In the genomic region with DNA sequence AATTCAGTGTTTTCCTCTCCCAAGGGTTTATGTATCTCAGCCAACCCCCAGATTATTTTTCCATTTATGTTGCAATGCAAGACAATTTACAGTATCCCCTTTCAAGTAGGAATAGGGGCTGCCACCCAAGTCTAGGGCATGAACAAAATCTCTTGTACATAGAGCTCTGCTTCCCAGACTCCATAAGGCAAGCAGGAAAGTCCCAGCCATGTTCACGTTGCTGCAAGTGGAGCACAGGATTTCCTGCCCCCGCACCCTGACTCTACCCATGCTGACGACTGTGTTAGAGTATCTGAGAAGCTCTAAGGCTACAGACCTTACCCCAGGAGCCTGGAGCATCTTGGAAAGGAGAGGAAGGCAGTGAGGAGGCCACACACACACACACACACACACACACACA, we compare ENCODE assay signal across 9 mouse cellular contexts. TPM values are rescaled to one million over a fixed set of nuclear protein-coding genes. Genes with fewer than 3 reads are reported as not detected.
DNase-seq lines count a peak whose midpoint lies in the region; ATAC-seq lines count a peak whose summit lies in the region.
"Had no signal": no experiment of that assay in that cellular context is flagged by ENCODE, and none has a peak within 500 bp of the region (broad histone marks: within the 10 kb centered on the region; RNA-seq: fewer than 3 reads in every experiment).

No protein-coding gene starts in this region.

- H3K9ac ChIP-seq in hindbrain, embryonic 13.5 days = no peak overlapping the region
- no peak overlapping the region; the same call in 1 of the 2 replicates for H3K9ac ChIP-seq in heart, embryonic 14.5 days (ENCODE audit: low read length)
- no peak overlapping the region for H3K9ac ChIP-seq in midbrain, embryonic 12.5 days (replicated peaks)

- WGBS in hindbrain, embryonic 10.5 days = 55% methylated on average over 3 of the region's 3 CpGs
- WGBS in hindbrain, embryonic 13.5 days = 54% methylated on average over 3 of the region's 3 CpGs
- WGBS in heart, embryonic 14.5 days = 16% methylated on average over 3 of the region's 3 CpGs
- 52% methylated on average over 3 of the region's 3 CpGs for WGBS in midbrain, embryonic 12.5 days

- H3K36me3 ChIP-seq in hindbrain, embryonic 10.5 days = no peaks in the 10 kb centered on the region
- no peaks in the 10 kb centered on the region for H3K36me3 ChIP-seq in hindbrain, embryonic 13.5 days
- H3K36me3 ChIP-seq in heart, embryonic 14.5 days (ENCODE audit: control insufficient read depth, insufficient read depth, low read length) = no peaks in the 10 kb centered on the region
- H3K36me3 ChIP-seq in midbrain, embryonic 12.5 days = no peaks in the 10 kb centered on the region

- peak overlapping the region; percentile 25; the same call in 1 of the 2 replicates for H3K27ac ChIP-seq in hindbrain, embryonic 10.5 days
- no peak overlapping the region; the same call in 1 of the 2 replicates for H3K27ac ChIP-seq in hindbrain, embryonic 13.5 days
- H3K27ac ChIP-seq in heart, embryonic 14.5 days (replicated peaks in 1 of 2; ENCODE audit: control insufficient read depth in 1 of 2, insufficient read depth in 1 of 2, low read depth in 2 of 2, low read length in 2 of 2) = peak overlapping the region; percentile 82 to 89
- H3K27ac ChIP-seq in midbrain, embryonic 12.5 days (replicated peaks) = 0 out of 2 replicates have a peak overlapping the region, but pooled peaks have one; percentile 58

- H3K4me2 ChIP-seq in hindbrain, embryonic 13.5 days = no peak overlapping the region
- H3K4me2 ChIP-seq in heart, embryonic 14.5 days (ENCODE audit: low read length) = no peak overlapping the region; the same call in 1 of the 2 replicates
- H3K4me2 ChIP-seq in midbrain, embryonic 12.5 days (replicated peaks) = no peak overlapping the region

- no peaks in the 10 kb centered on the region for H3K9me3 ChIP-seq in hindbrain, embryonic 10.5 days
- H3K9me3 ChIP-seq in hindbrain, embryonic 13.5 days = no peaks in the 10 kb centered on the region
- no peaks in the 10 kb centered on the region for H3K9me3 ChIP-seq in heart, embryonic 14.5 days (ENCODE audit: control insufficient read depth, low read length)
- no peaks in the 10 kb centered on the region for H3K9me3 ChIP-seq in midbrain, embryonic 12.5 days
- H3K9me3 ChIP-seq: megakaryocyte, embryonic 14.5 days had no signal

- H3K27me3 ChIP-seq in hindbrain, embryonic 10.5 days (ENCODE audit: insufficient read depth, poor library complexity, severe bottlenecking) = no peaks in the 10 kb centered on the region
- H3K27me3 ChIP-seq in hindbrain, embryonic 13.5 days = no peaks in the 10 kb centered on the region
- H3K27me3 ChIP-seq in heart, embryonic 14.5 days (ENCODE audit: control insufficient read depth, insufficient read depth, low read length) = no peaks in the 10 kb centered on the region
- H3K27me3 ChIP-seq in midbrain, embryonic 12.5 days = no peaks in the 10 kb centered on the region
- H3K27me3 ChIP-seq: megakaryocyte, embryonic 14.5 days had no signal

- H3K4me3 ChIP-seq in hindbrain, embryonic 10.5 days = no peak overlapping the region
- no peak overlapping the region for H3K4me3 ChIP-seq in hindbrain, embryonic 13.5 days
- H3K4me3 ChIP-seq in heart, embryonic 14.5 days (ENCODE audit: control insufficient read depth in 1 of 2, insufficient read depth in 1 of 2, low read depth in 1 of 2, low read length in 2 of 2) = no peak overlapping the region
- H3K4me3 ChIP-seq in midbrain, embryonic 12.5 days = no peak overlapping the region
- H3K4me3 ChIP-seq: megakaryocyte, embryonic 14.5 days had no signal

- DNase-seq in hindbrain, embryonic 10.5 days (ENCODE audit: low spot score) = no peak
- no peak for DNase-seq in adrenal gland, postnatal 10 days
- DNase-seq in cerebellum, adult 9-11 months = no peak
- no peak for DNase-seq in left cerebral cortex, postnatal 14 days (ENCODE audit: low spot score in 2 of 2)

- ATAC-seq in hindbrain, embryonic 13.5 days (ENCODE audit: low FRiP score) = no peak
- peak; percentile 24 for ATAC-seq in activated CD4-positive, CD25-positive, alpha-beta regulatory T cell, adult 4 months
- peak; percentile 36; the same call in 1 of the 2 replicates for ATAC-seq in heart, embryonic 14.5 days (ENCODE audit: insufficient number of reproducible peaks, insufficient read depth, low FRiP score, low read depth)
- ATAC-seq in midbrain, embryonic 12.5 days (ENCODE audit: low FRiP score, low read depth) = 0 out of 2 replicates have a peak, but pooled peaks have one; percentile 24

- H3K4me1 ChIP-seq in hindbrain, embryonic 10.5 days (replicated peaks) = peaks cover 14% of the 10 kb centered on the region
- H3K4me1 ChIP-seq in hindbrain, embryonic 13.5 days (replicated peaks) = peaks cover 8% of the 10 kb centered on the region
- H3K4me1 ChIP-seq in heart, embryonic 14.5 days (ENCODE audit: control insufficient read depth in 2 of 2, insufficient read depth in 2 of 2, low read length in 2 of 2) = peaks cover 36 to 41% of the 10 kb centered on the region in 2 experiments
- peaks cover 11% of the 10 kb centered on the region for H3K4me1 ChIP-seq in midbrain, embryonic 12.5 days

- intact Hi-C loops in left cerebral cortex, postnatal 14 days (cut with DNase I) = no loop called here

RNA-seq across cellular contexts. Expression of a gene that starts 11.7 kb away (rescaled TPM):
- polyA plus RNA-seq in hindbrain, embryonic 10.5 days (2016; fragmentation: Nextera tagmentation; extraction: Ambion mirVana) = 1.5 and 1.8 TPM in 2 replicates
- 2.1 and 2.8 TPM in 2 replicates for polyA plus RNA-seq in hindbrain, embryonic 13.5 days (2015; fragmentation: Nextera tagmentation; extraction: Ambion mirVana)
- 100 to 1,000 TPM; 269 to 282 TPM for polyA plus RNA-seq in activated CD4-positive, CD25-positive, alpha-beta regulatory T cell, adult 4 months (2017; shearing (Covaris generic))
- polyA plus RNA-seq in heart, embryonic 14.5 days (2014; fragmentation: Nextera tagmentation; extraction: Ambion mirVana) = 1.5 and 1.9 TPM in 2 replicates
- polyA plus RNA-seq in midbrain, embryonic 12.5 days (2016; fragmentation: Nextera tagmentation; extraction: Ambion mirVana) = 2.1 and 2.2 TPM in 2 replicates
- 1 to 10 TPM; 9.1 to 9.3 TPM for total RNA-seq in adrenal gland, postnatal 10 days (2021)
- 1 to 10 TPM; 1.6 to 3.1 TPM for total RNA-seq in left cerebral cortex, postnatal 14 days (2021)

RNA-seq across cellular contexts. Expression of a gene that starts 17.7 kb away (rescaled TPM):
- polyA plus RNA-seq in hindbrain, embryonic 10.5 days (2016; fragmentation: Nextera tagmentation; extraction: Ambion mirVana) = 0.37 and 0.46 TPM in 2 replicates
- 0.18 and 0.73 TPM in 2 replicates for polyA plus RNA-seq in hindbrain, embryonic 13.5 days (2015; fragmentation: Nextera tagmentation; extraction: Ambion mirVana)
- 10 to 100 TPM; 17.1 to 18.9 TPM for polyA plus RNA-seq in activated CD4-positive, CD25-positive, alpha-beta regulatory T cell, adult 4 months (2017; shearing (Covaris generic))
- polyA plus RNA-seq in heart, embryonic 14.5 days (2014; fragmentation: Nextera tagmentation; extraction: Ambion mirVana) = 2.9 and 3.1 TPM in 2 replicates
- 0.27 and 0.56 TPM in 2 replicates for polyA plus RNA-seq in midbrain, embryonic 12.5 days (2016; fragmentation: Nextera tagmentation; extraction: Ambion mirVana)
- 1 to 10 TPM; 2.1 to 3.2 TPM for total RNA-seq in adrenal gland, postnatal 10 days (2021)
- 1 to 10 TPM; 1.6 to 3.0 TPM for total RNA-seq in left cerebral cortex, postnatal 14 days (2021)

RNA-seq across cellular contexts. Expression of a gene that starts 21.9 kb away (rescaled TPM):
- polyA plus RNA-seq in hindbrain, embryonic 10.5 days (2016; fragmentation: Nextera tagmentation; extraction: Ambion mirVana) = 13.8 and 17.7 TPM in 2 replicates
- polyA plus RNA-seq in hindbrain, embryonic 13.5 days (2015; fragmentation: Nextera tagmentation; extraction: Ambion mirVana) = 12.9 and 13.5 TPM in 2 replicates
- 10 to 100 TPM in 1 of 2 experiments, 1 to 10 TPM in 1; 9.8 to 16.4 TPM for polyA plus RNA-seq in activated CD4-positive, CD25-positive, alpha-beta regulatory T cell, adult 4 months (2017; shearing (Covaris generic))
- 12.9 and 13.4 TPM in 2 replicates for polyA plus RNA-seq in heart, embryonic 14.5 days (2014; fragmentation: Nextera tagmentation; extraction: Ambion mirVana)
- polyA plus RNA-seq in midbrain, embryonic 12.5 days (2016; fragmentation: Nextera tagmentation; extraction: Ambion mirVana) = 15.1 and 16.6 TPM in 2 replicates
- 1 to 10 TPM; 3.4 to 4.8 TPM for total RNA-seq in adrenal gland, postnatal 10 days (2021)
- 1 to 10 TPM; 3.4 to 3.7 TPM for total RNA-seq in left cerebral cortex, postnatal 14 days (2021)

RNA-seq across cellular contexts. Expression of a gene that starts 36.9 kb away (rescaled TPM):
- 3.7 and 4.9 TPM in 2 replicates for polyA plus RNA-seq in hindbrain, embryonic 10.5 days (2016; fragmentation: Nextera tagmentation; extraction: Ambion mirVana)
- polyA plus RNA-seq in hindbrain, embryonic 13.5 days (2015; fragmentation: Nextera tagmentation; extraction: Ambion mirVana) = 0.62 and 0.82 TPM in 2 replicates
- 1 to 10 TPM; 3.5 to 5.9 TPM for polyA plus RNA-seq in activated CD4-positive, CD25-positive, alpha-beta regulatory T cell, adult 4 months (2017; shearing (Covaris generic))
- polyA plus RNA-seq in heart, embryonic 14.5 days (2014; fragmentation: Nextera tagmentation; extraction: Ambion mirVana) = 6.1 and 7.2 TPM in 2 replicates
- polyA plus RNA-seq in midbrain, embryonic 12.5 days (2016; fragmentation: Nextera tagmentation; extraction: Ambion mirVana) = 1.3 and 2.2 TPM in 2 replicates
- total RNA-seq in adrenal gland, postnatal 10 days (2021) = 1 to 10 TPM; 3.2 to 5.1 TPM
- 1 to 10 TPM; 2.4 TPM for total RNA-seq in left cerebral cortex, postnatal 14 days (2021)

RNA-seq across cellular contexts. Expression of a gene that starts 59.7 kb away (rescaled TPM):
- 7.0 and 9.3 TPM in 2 replicates for polyA plus RNA-seq in hindbrain, embryonic 10.5 days (2016; fragmentation: Nextera tagmentation; extraction: Ambion mirVana)
- polyA plus RNA-seq in hindbrain, embryonic 13.5 days (2015; fragmentation: Nextera tagmentation; extraction: Ambion mirVana) = 7.1 and 7.4 TPM in 2 replicates
- polyA plus RNA-seq in activated CD4-positive, CD25-positive, alpha-beta regulatory T cell, adult 4 months (2017; shearing (Covaris generic)) = 1 to 10 TPM; 6.8 to 7.1 TPM
- 6.3 and 6.4 TPM in 2 replicates for polyA plus RNA-seq in heart, embryonic 14.5 days (2014; fragmentation: Nextera tagmentation; extraction: Ambion mirVana)
- 8.3 and 8.8 TPM in 2 replicates for polyA plus RNA-seq in midbrain, embryonic 12.5 days (2016; fragmentation: Nextera tagmentation; extraction: Ambion mirVana)
- total RNA-seq in adrenal gland, postnatal 10 days (2021) = 10 to 100 TPM; 14.8 to 16.6 TPM
- total RNA-seq in left cerebral cortex, postnatal 14 days (2021) = 10 to 100 TPM; 19.5 to 22.3 TPM

Comparison
In these comparisons a context has a peak if more than half of its experiments do, and no peak if none do; other contexts are left out.
1. RNA of a gene that starts 11.7 kb away (polyA plus RNA-seq): 269 to 282 TPM in activated CD4-positive, CD25-positive, alpha-beta regulatory T cell, adult 4 months; 2.1 to 2.8 TPM in hindbrain, embryonic 13.5 days, 2.1 to 2.2 TPM in midbrain, embryonic 12.5 days, 1.5 to 1.9 TPM in heart, embryonic 14.5 days and 1.5 to 1.8 TPM in hindbrain, embryonic 10.5 days; every median in the first group is over 10 times any median in the second.